Mouse (Mus musculus) kidney, postnatal 0 days (tissue): ENCODE results near the gene Ctnnd2. TPM values are rescaled to one million over a fixed set of nuclear protein-coding genes. Genes with fewer than 3 reads are reported as not detected.

ENCODE experiments used
- ATAC-seq: fragments of 200-750 bp; cut with Nextera tagmentation; replicated peaks from 2 replicates; pipeline ENCODE4 v1.8.0; 2017; ENCODE audit warnings: low read depth, moderate number of reproducible peaks, moderate TSS enrichment, moderate library complexity; ENCODE audit not compliant: low FRiP score
- DNase-seq: peaks from one replicate; pipeline ENCODE4 v3.0.0-alpha.2; 2016; ENCODE audit warnings: low spot score
- H3K27ac ChIP-seq: fragments of 300-500 bp; sonication (generic); 2 replicates; pipeline ENCODE4 v1.5.1; 2014; ENCODE audit warnings: mild to moderate bottlenecking
- H3K27me3 ChIP-seq: fragments of 300-500 bp; sonication (generic); 2 replicates; pipeline ENCODE4 v1.6.1; 2014; ENCODE audit warnings: low read length, mixed read lengths; ENCODE audit not compliant: insufficient read depth
- H3K36me3 ChIP-seq: fragments of 300-500 bp; sonication (generic); 2 replicates; pipeline ENCODE4 v1.6.1; 2014; ENCODE audit warnings: low read length, mixed read lengths; ENCODE audit not compliant: insufficient read depth
- H3K4me1 ChIP-seq: fragments of 300-500 bp; sonication (generic); replicated peaks from 2 replicates; pipeline ENCODE4 v1.6.1; 2014; ENCODE audit warnings: antibody characterized with exemption, low read length, mixed read lengths; ENCODE audit not compliant: insufficient read depth
- H3K4me2 ChIP-seq: fragments of 300-500 bp; sonication (generic); 2 replicates; pipeline ENCODE4 v1.6.1; 2014; ENCODE audit warnings: mild to moderate bottlenecking, low read length, moderate library complexity, mixed read lengths
- H3K4me3 ChIP-seq: fragments of 300-500 bp; sonication (generic); replicated peaks from 2 replicates; pipeline ENCODE4 v1.5.1; 2014; ENCODE audit warnings: low read depth, low read length
- H3K9ac ChIP-seq: fragments of 300-500 bp; sonication (generic); 2 replicates; pipeline ENCODE4 v1.6.1; 2014; ENCODE audit warnings: low read depth, low read length
- H3K9me3 ChIP-seq: fragments of 300-500 bp; sonication (generic); replicated peaks from 2 replicates; pipeline ENCODE4 v1.6.1; 2016; ENCODE audit warnings: low read length, inconsistent platforms, mixed read lengths
- CTCF ChIP-seq: IDR thresholded peaks from 2 replicates; pipeline ENCODE4 v1.5.1; 2016; ENCODE audit warnings: antibody characterized with exemption, low read depth, mild to moderate bottlenecking, moderate library complexity
- whole genome bisulfite sequencing: fragments of 180-500 bp; shearing (Covaris S2); extraction: QIAGEN DNeasy Blood & Tissue Kit; methylation state at CpG from one replicate; pipeline ENCODE4 v1.1.7; 2014; 5-methylcytosine and 5-hydroxymethylcytosine counted together
- polyA plus RNA-seq: library from polyadenylated mRNA; unstranded; fragments of >200 nt; fragmentation: Nextera tagmentation; extraction: Ambion mirVana; gene quantifications from 2 replicates; pipeline ENCODE4 v1.2.1, GENCODE M21; 2015

The Ctnnd2 gene
- polyA plus RNA-seq, 1 experiment from 2014 or later, result 2.8 TPM

GRCm38 (mm10) chr15:30634522-30634921 is 462.1 kb downstream of the Ctnnd2 start:
- no peaks in the 10 kb centered on the region for H3K27me3 ChIP-seq
- H3K4me2 ChIP-seq, result no peak overlapping the region
- no peaks in the 10 kb centered on the region for H3K4me1 ChIP-seq
- TF ChIP-seq CTCF, result no peak
- DNase-seq (no peak), ATAC-seq (no peak)
- H3K9me3 ChIP-seq, result no peaks in the 10 kb centered on the region
- H3K36me3 ChIP-seq, result no peaks in the 10 kb centered on the region
- H3K4me3 ChIP-seq, result no peak overlapping the region
- no peak overlapping the region for H3K9ac ChIP-seq
- WGBS, result 31% methylated on average over 5 of the region's 5 CpGs
- H3K27ac ChIP-seq, result no peak overlapping the region

DNA sequence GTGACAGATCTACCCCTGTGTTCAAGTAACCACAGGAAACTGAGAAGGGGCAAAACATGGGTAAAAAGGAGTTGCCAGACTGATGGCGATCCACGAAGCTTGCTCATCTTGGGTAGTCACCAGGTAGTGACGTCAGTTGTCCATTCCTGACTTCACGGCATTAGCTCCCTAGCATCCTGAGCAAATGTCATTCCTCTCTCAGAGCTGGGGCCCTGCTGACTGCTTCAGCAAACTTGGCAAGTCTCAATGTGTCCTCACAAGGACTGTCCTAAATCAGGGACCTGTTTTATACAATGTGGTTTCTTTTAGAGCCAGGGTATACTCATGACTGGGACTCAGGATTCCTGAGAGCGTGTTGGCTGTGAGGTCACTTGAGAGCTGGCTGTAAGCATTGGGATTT is 468.3 kb downstream of the Ctnnd2 start:
- H3K9ac ChIP-seq, result no peak overlapping the region
- H3K27ac ChIP-seq, result no peak overlapping the region
- ATAC-seq (no peak), DNase-seq (no peak)
- TF ChIP-seq CTCF, result no peak
- H3K36me3 ChIP-seq, result no peaks in the 10 kb centered on the region
- 84% methylated on average over 5 of the region's 5 CpGs for WGBS
- no peak overlapping the region for H3K4me2 ChIP-seq
- no peaks in the 10 kb centered on the region for H3K9me3 ChIP-seq
- no peaks in the 10 kb centered on the region for H3K4me1 ChIP-seq
- no peak overlapping the region for H3K4me3 ChIP-seq
- no peaks in the 10 kb centered on the region; the same call in 1 of the 2 replicates for H3K27me3 ChIP-seq

- TF ChIP-seq CTCF, result no peak
- peaks cover 6% of the 10 kb centered on the region; the same call in 1 of the 2 replicates for H3K4me1 ChIP-seq
- H3K27me3 ChIP-seq, result peaks cover 3% of the 10 kb centered on the region; the same call in 1 of the 2 replicates
- H3K4me2 ChIP-seq, result no peak overlapping the region
- H3K9ac ChIP-seq, result no peak overlapping the region
- no peak overlapping the region for H3K4me3 ChIP-seq
- no peaks in the 10 kb centered on the region for H3K9me3 ChIP-seq
- DNase-seq (no peak), ATAC-seq (no peak)
- no peak overlapping the region for H3K27ac ChIP-seq
- WGBS, result 36% methylated on average over 1 of the region's 1 CpGs
- no peaks in the 10 kb centered on the region for H3K36me3 ChIP-seq
Measured at GRCm38 (mm10) chr15:30645688-30646087, 473.3 kb downstream of the Ctnnd2 start.

DNA sequence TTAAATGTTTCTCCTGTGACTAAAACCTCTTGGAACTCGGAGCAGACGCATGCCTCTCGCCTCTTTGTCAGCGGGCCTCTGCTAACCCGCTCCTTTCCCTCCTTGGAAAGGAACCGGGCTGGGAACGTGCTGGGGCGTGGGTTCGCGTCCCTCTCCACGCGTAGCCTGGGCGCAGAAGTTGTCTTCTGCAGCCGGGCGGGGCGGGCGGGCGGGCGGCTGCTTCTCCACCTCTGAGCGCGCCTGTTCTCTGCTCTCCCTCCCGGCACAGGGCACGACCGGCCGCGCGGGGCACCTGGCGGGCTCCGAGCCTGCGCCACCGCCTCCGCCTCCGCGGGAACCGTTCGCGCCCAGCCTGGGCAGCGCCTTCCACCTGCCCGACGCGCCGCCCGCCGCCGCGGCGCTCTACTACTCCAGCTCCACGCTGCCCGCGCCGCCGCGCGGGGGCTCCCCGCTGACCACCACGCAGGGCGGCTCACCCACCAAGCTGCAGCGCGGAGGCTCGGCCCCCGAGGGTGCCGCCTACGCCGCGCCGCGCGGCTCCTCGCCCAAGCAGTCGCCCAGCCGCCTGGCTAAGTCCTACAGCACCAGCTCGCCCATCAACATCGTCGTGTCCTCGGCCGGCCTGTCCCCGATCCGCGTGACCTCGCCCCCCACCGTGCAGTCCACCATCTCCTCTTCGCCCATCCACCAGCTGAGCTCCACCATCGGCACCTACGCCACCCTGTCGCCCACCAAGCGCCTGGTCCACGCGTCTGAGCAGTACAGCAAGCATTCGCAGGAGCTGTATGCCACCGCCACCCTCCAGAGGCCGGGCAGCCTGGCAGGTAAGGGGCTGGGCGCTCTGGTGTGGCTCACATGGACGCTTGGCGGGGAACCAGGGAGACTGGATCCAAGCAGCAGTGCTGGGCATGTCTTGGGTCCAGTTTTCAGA is 474.4 kb downstream of the Ctnnd2 start:
- H3K9me3 ChIP-seq, result no peaks in the 10 kb centered on the region
- H3K4me1 ChIP-seq, result peaks cover 6% of the 10 kb centered on the region; the same call in 1 of the 2 replicates
- H3K4me3 ChIP-seq, result peak overlapping the region; percentile 47
- peak; percentile 61; the same call in 1 of the 2 replicates for ATAC-seq
- WGBS, result 1% methylated on average over 67 of the region's 94 CpGs
- no peak overlapping the region for H3K27ac ChIP-seq
- no peak for TF ChIP-seq CTCF
- peak overlapping the region; percentile 85 for H3K4me2 ChIP-seq
- peaks cover 3% of the 10 kb centered on the region; the same call in 1 of the 2 replicates for H3K27me3 ChIP-seq
- H3K36me3 ChIP-seq, result no peaks in the 10 kb centered on the region
- H3K9ac ChIP-seq, result peak overlapping the region; percentile 36; the same call in 1 of the 2 replicates
- DNase-seq, result peak; percentile 10

- H3K36me3 ChIP-seq, result no peaks in the 10 kb centered on the region
- no peak for TF ChIP-seq CTCF
- H3K27me3 ChIP-seq, result peaks cover 3% of the 10 kb centered on the region; the same call in 1 of the 2 replicates
- WGBS, result 51% methylated on average over 7 of the region's 7 CpGs
- H3K27ac ChIP-seq, result no peak overlapping the region
- ATAC-seq, result no peak
- H3K9me3 ChIP-seq, result no peaks in the 10 kb centered on the region
- no peak overlapping the region for H3K9ac ChIP-seq
- no peak for DNase-seq
- no peak overlapping the region for H3K4me3 ChIP-seq
- peaks cover 6% of the 10 kb centered on the region; the same call in 1 of the 2 replicates for H3K4me1 ChIP-seq
- peak overlapping the region; percentile 85; the same call in 1 of the 2 replicates for H3K4me2 ChIP-seq
Measured at GRCm38 (mm10) chr15:30647679-30648311, 475.4 kb downstream of the Ctnnd2 start.

DNA sequence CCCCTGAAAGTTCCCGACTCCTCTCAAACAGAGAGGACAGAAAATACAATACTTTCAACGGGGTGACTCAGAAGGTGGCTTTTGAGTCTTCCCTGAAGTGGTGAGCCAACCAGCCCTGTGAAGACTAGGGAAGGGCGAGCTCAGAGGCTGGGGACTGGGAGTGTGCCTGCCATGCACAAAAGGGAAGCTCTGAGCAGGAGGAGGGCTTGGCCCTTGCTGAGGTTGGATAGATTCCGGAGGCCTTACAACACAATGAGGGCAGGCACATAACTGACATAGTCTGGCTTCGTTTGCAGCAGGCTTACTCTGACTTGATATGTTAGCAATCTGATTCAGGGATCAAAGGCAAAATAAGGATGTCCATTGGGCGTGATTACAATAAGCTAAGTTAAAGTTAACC is 477.6 kb downstream of the Ctnnd2 start:
- no peaks in the 10 kb centered on the region for H3K36me3 ChIP-seq
- no peak overlapping the region for H3K27ac ChIP-seq
- no peak for TF ChIP-seq CTCF
- H3K4me3 ChIP-seq, result no peak overlapping the region
- no peaks in the 10 kb centered on the region for H3K9me3 ChIP-seq
- no peak for ATAC-seq
- no peak overlapping the region for H3K9ac ChIP-seq
- H3K4me2 ChIP-seq, result no peak overlapping the region
- H3K4me1 ChIP-seq, result peaks cover 6% of the 10 kb centered on the region; the same call in 1 of the 2 replicates
- DNase-seq, result no peak
- WGBS, result 66% methylated on average over 6 of the region's 6 CpGs
- peaks cover 3% of the 10 kb centered on the region; the same call in 1 of the 2 replicates for H3K27me3 ChIP-seq
